Mouse (Mus musculus) adrenal gland, adult 18-20 months (tissue): ENCODE results near the gene Btbd9. TPM values are rescaled to one million over a fixed set of nuclear protein-coding genes. Genes with fewer than 3 reads are reported as not detected.

ENCODE experiments used
- DNase-seq, 2 experiments: peaks; one replicate each; pipeline ENCODE4 v3.0.0; 2021 to 2022; ENCODE audit warnings: low spot score in 2 of 2
- total RNA-seq, 2 experiments: library from RNA; stranded (reverse); gene quantifications; 1 replicate in 1 of 2; 2 replicates in 1 of 2; pipeline ENCODE4 v1.2.3; 2021

The Btbd9 gene
- total RNA-seq, 2 experiments from 2014 or later = 52.2 to 81.3 TPM

GRCm38 (mm10) chr17:30345008-30345407 lies 231.3 kb downstream of the Btbd9 start:
- DNase-seq = no peak

- no peak for DNase-seq
Measured at GRCm38 (mm10) chr17:30343701-30344473, 232.4 kb downstream of the Btbd9 start.

DNA sequence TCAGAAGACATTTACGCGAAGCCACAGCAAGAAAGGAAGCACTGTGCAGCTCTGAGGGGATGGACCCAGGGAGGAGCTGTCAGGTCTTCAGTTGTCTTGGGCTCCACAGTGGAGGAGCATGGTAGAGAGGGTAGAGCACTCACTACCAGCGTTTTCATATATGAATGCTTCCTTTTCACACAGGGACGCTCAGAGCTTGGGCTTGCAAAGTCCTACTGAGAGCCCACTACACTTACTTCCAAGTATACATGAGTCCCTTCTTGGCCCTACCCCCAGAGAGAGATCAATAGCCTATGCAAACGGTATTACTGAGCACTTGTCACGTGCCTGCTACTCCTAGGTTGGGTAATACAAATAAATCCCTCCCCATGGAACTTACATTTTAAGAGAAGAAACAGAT lies 234.7 kb downstream of the Btbd9 start:
- no peak for DNase-seq

GRCm38 (mm10) chr17:30340495-30341126 lies 235.7 kb downstream of the Btbd9 start:
- DNase-seq = no peak

GRCm38 (mm10) chr17:30339317-30339716 lies 237.0 kb downstream of the Btbd9 start:
- DNase-seq = no peak

DNA sequence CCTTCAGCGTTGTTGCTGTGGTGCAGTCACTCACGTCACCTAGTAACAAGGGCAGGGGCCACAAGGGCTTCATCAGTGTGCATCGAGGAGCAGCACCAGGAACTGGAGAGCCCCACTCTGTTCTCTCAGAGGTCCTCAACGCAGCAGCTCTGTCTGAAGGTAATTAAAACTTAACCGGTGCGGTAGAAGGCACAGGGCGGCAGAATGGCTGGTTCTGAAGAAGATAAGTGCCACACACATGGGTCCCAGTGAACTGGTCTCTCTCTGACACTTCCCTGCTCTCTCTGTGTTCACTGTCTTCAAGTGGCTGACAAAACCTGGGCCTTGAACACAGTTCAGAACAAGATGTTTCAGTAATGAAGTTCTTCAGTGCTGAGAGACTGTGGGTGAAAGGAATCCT lies 239.5 kb downstream of the Btbd9 start:
- no peak for DNase-seq

- DNase-seq = no peak
Measured at GRCm38 (mm10) chr17:30336280-30336679, 240.0 kb downstream of the Btbd9 start.

GRCm38 (mm10) chr17:30335746-30336145 lies 240.5 kb downstream of the Btbd9 start:
- no peak for DNase-seq

DNA sequence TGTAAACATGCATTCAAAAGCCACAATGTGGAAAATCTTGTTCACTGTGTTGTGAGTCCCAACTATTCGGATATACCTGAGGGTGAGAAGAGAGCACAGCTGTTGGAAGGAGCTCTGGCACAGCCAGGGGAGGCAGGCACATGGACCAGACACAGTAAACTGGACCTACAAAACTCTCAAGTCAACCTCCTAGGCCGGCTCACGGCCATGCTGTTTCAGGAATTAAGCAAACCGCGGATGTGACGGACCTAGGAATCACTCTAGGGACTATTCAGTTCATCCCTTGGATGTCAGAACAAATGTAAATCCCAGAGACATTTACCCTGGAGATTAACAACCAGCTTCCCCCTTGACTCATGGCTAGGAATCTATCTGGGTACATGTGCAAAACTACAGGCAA lies 242.0 kb downstream of the Btbd9 start:
- DNase-seq = no peak

GRCm38 (mm10) chr17:30333136-30333535 lies 243.2 kb downstream of the Btbd9 start:
- DNase-seq = no peak

GRCm38 (mm10) chr17:30331380-30331779 lies 244.9 kb downstream of the Btbd9 start:
- DNase-seq = no peak

DNA sequence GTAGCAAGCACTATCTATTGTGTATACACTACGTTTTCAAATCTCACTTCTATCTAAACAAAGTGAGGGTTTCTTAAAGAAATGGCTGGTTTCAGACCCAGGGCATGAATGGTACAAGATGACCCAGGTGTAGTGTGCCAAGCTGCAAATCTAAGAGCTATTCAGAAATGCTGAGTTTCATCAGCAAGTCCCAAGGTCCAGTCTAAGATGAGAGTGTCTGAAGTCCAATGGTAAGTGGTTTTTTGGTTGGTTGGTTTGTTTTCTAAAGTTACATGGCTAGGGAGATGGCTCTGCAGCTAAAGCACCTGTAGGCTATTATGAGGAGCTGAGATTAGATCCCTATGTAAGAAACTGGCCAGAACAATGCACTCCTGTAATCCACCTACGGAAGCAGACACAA lies 246.8 kb downstream of the Btbd9 start:
- no peak for DNase-seq

- DNase-seq = no peak
Measured at GRCm38 (mm10) chr17:30328924-30329323, 247.4 kb downstream of the Btbd9 start.

DNA sequence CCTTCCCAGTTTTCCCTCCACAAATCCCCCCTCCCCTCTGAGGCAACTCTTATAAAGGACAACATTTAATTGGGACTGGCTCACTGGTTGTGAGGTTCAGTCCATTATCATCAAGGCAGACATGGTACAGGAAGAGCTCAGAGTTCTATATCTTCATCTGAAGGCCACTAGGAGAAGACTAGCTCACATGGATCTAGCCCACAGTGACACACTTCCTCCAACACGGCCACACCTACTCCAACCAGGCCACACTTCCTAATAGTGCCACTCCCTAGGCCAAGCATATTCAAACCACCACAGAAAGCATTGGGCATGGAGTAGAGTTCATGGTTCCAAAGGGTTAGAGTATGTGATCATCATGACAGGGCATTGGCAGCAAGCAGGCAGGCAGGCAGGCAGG lies 249.4 kb downstream of the Btbd9 start:
- DNase-seq = peak in 1 of 2 experiments; percentile 10

DNA sequence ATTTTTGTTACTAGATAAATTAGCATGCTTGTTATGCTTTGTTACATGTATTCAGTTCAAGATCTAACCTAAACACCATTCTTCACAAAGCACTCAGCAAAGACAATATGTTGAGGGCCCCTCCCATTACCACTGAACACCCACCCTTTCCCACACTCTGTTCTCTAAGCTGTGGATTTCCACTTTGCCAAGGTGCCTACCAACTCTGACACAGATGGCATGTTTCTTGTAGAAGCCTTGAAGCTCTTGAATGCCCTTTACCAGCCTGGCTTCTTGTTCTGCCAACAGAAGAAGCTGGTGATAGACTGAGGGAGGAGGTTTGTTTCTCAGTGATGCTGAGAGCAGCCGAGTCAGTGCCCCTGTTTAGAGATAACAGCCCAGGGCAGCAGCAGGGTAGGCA lies 256.0 kb downstream of the Btbd9 start:
- peak in 1 of 2 experiments; percentile 15 for DNase-seq

DNA sequence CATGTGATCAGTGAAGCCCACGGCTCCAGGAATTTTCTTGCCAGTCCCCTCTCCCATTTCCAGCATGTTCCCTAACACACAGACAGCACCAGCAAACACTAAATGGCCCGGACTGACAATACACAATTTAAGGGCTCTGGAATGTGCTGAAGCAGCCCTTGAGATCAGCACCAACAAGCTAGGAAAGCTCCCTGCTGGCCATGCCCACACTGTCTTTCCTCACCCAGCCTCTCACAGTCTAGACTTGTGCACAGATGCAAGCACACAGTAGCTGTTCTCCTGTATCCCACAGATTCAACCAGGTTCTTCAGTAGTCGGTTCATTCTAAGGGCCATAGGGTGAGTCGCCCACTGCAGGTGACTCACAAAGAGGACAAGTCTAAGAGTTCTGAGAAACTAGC lies 263.6 kb downstream of the Btbd9 start:
- peak in 1 of 2 experiments; percentile 9 for DNase-seq

GRCm38 (mm10) chr17:30309627-30310026 lies 266.7 kb downstream of the Btbd9 start:
- DNase-seq = no peak

- no peak for DNase-seq
Measured at GRCm38 (mm10) chr17:30308889-30309288, 267.4 kb downstream of the Btbd9 start.

- DNase-seq = peak in 1 of 2 experiments; percentile 12
Measured at GRCm38 (mm10) chr17:30308317-30308716, 268.0 kb downstream of the Btbd9 start.

GRCm38 (mm10) chr17:30307168-30307567 lies 269.1 kb downstream of the Btbd9 start:
- DNase-seq = peak in 1 of 2 experiments; percentile 9

DNA sequence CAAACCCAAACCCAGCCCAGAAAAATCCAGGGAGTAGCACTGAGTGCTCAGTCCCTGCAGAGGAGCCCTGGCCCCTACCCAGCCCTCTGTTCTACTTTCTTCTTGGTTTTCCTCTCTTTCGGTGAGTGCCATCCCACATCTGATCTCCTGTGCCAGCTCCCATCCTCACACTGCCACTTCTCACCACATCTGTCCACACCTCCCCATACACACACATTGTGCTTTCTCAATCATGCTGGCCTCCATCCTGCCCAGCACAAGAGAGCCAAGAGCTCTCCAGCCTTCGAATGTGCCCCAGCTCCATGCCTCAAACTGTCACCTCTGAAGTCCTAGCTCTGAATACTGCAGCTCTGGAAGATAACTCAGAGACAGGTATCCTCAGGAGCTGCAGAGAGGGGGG lies 271.5 kb downstream of the Btbd9 start:
- DNase-seq = no peak

DNA sequence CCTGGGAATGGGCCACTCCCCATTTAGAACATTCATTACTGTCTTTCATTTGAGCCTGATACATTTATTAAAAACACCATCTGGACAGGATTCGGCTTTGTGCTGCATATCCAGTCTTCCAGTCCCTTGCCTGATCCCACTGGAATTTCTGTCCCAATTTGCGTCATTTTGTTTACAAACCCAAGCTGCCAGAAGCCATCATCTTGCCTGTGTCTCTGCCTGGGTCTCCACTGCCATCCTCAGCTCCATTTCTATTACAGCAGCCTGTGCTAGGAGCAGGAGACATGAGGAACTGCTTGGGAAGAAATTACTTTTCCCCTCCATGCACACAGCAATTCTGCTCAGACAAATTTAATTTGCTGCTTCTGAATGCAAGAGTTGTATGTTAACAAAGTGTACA lies 274.9 kb downstream of the Btbd9 start:
- DNase-seq = no peak

GRCm38 (mm10) chr17:30297432-30297831 lies 278.9 kb downstream of the Btbd9 start:
- no peak for DNase-seq
